Mouse (Mus musculus): ENCODE measurements around the gene Slc9a3r1. TPM values are rescaled to one million over a fixed set of nuclear protein-coding genes. Genes with fewer than 3 reads are reported as not detected.

Slc9a3r1 gene
- total and polyA plus RNA-seq, 2 experiments from 2014 or later = 48.5 to 73.9 TPM

DNA sequence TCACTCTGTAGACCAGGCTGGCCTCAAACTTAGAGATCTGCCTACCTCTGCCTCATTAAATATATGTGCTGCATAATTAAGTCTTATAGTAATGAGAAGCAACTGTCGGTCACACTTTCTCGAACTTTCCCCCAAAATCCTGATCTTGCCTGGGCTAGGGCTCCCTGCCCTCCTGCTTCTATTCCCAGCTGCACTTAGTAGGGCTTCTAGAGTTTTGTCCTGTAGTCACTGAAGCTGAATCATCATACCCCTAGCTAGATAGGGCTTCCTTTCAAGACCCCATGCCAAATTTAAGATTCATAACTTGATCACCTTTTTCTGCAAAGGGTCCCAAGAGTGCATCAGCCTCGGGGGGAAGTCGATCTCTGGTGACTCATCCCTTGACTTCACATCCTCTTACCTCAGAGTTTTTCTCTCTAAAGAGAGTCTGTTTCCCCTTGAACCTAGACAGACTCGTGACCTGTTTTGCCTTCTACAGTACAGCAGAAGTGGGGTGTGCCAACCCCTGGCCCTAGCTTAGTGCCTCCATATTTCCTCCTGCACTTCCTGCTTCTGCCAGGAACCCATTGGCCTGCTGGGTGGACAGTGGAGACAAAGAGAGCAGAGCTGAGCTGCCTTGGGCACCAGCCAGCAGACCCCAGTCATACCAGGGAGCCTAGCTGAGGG, 24.4 kb upstream of the Slc9a3r1 start:
- ATAC-seq = no peak
- H3K9me3 ChIP-seq (ENCODE audit: low read length) = no peaks in the 10 kb centered on the region
- no peak for DNase-seq
- H3K4me3 ChIP-seq (ENCODE audit: low read depth, low read length) = no peak overlapping the region
- no peak for TF ChIP-seq CTCF (IDR thresholded peaks at IDR 0.05; ENCODE audit: low read depth)
- no peak overlapping the region for H3K9ac ChIP-seq
- no peaks in the 10 kb centered on the region for H3K4me1 ChIP-seq (ENCODE audit: insufficient read depth)
- H3K4me2 ChIP-seq (ENCODE audit: low read depth) = no peak overlapping the region
- WGBS = 83% methylated on average over 5 of the region's 5 CpGs
- H3K27ac ChIP-seq (ENCODE audit: low read depth, low read length) = no peak overlapping the region
- no peaks in the 10 kb centered on the region for H3K36me3 ChIP-seq (ENCODE audit: insufficient read depth)
- H3K27me3 ChIP-seq (ENCODE audit: insufficient read depth, low read length) = peaks cover 4% of the 10 kb centered on the region; the same call in 1 of the 2 replicates

DNA sequence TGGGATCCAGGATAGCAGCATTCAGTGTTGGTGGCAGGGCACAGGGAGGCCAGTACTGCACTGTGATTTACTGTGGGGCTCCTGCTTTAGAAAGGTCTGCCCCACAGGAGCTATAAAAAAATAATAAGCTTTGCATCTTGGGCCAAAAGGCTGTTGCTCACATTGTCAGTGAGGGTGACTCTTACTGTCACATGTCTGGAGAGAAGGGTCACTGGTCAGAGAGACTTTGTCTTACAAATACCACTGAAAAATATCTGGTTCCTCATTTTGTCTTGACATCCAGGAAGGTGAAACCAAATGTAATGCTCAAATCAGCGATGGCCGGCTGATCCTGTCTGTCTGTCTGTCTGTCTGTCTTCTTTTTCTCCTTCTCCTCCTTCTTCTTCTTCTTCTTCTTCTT, 21.2 kb upstream of the Slc9a3r1 start:
- Histone ChIP-seq H3K4me1 (ENCODE audit: insufficient read depth) (no peaks in the 10 kb centered on the region), H3K9me3 (ENCODE audit: low read length) (no peaks in the 10 kb centered on the region), H3K27ac (ENCODE audit: low read depth, low read length) (no peak overlapping the region), H3K4me3 (ENCODE audit: low read depth, low read length) (no peak overlapping the region), H3K9ac (no peak overlapping the region), H3K36me3 (ENCODE audit: insufficient read depth) (no peaks in the 10 kb centered on the region), H3K4me2 (ENCODE audit: low read depth) (no peak overlapping the region), H3K27me3 (ENCODE audit: insufficient read depth, low read length) (peaks cover 4% of the 10 kb centered on the region; the same call in 1 of the 2 replicates)
- TF ChIP-seq CTCF (IDR thresholded peaks at IDR 0.05; ENCODE audit: low read depth) = no peak
- DNase-seq (no peak), ATAC-seq (no peak)
- WGBS = 85% methylated on average over 2 of the region's 2 CpGs

DNA sequence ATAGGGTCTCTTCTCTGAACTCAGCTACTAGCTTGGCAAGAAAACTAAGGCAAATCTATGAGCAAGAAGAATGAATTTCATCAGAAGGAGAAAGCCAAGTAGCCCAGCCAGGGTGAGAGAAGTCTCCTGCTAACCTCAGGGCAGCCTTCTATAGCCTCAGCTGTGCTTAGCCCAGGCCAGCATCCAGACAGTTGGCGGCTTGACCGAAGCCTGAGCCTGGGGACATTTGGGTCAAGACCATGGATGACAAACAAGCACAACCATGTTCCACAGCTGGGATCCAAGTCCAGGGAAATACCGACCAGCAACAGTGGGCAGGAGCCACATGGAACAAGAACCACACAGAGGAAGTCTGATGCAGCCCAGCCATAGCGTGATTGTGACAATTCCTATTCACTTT, 15.3 kb upstream of the Slc9a3r1 start:
- no peak for ATAC-seq

DNA sequence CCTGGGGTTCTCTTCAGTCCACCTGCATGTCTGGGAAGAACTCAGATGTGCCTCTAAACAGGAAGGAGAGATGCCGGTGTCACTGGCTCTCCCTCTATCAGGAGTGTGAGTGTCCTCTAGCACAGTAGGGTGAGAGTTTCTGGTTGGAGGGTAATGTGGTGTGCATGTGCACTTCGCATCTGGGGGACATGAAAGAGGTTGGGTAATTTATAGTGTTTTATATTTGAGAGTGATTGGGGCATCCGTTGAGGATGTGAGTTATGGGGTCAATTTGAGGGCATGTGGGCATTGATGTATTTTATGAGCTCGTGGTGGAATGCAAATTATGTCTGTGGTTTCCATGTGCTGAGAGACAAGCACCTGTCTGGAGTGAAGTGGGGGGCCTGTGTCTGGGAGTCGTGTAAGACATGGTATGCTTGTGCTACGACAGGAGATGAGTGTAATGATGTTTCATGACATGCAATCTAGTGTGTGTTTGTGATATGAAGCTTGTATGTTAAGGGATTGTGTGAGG, 12.3 kb upstream of the Slc9a3r1 start:
- TF ChIP-seq CTCF (IDR thresholded peaks at IDR 0.05; ENCODE audit: low read depth) = no peak
- 77% methylated on average over 6 of the region's 6 CpGs for WGBS
- H3K9ac ChIP-seq = no peak overlapping the region
- H3K27me3 ChIP-seq (ENCODE audit: insufficient read depth, low read length) = peaks cover 15% of the 10 kb centered on the region
- ATAC-seq (no peak), DNase-seq (no peak)
- no peaks in the 10 kb centered on the region for H3K36me3 ChIP-seq (ENCODE audit: insufficient read depth)
- no peaks in the 10 kb centered on the region for H3K4me1 ChIP-seq (ENCODE audit: insufficient read depth)
- no peaks in the 10 kb centered on the region for H3K9me3 ChIP-seq (ENCODE audit: low read length)
- no peak overlapping the region for H3K4me3 ChIP-seq (ENCODE audit: low read depth, low read length)
- H3K4me2 ChIP-seq (ENCODE audit: low read depth) = no peak overlapping the region
- H3K27ac ChIP-seq (ENCODE audit: low read depth, low read length) = no peak overlapping the region

More for the DNA sequence above, 15.3 kb upstream of the Slc9a3r1 start:
- no peak for TF ChIP-seq CTCF (IDR thresholded peaks at IDR 0.05; ENCODE audit: low read depth)
- no peaks in the 10 kb centered on the region for H3K36me3 ChIP-seq (ENCODE audit: insufficient read depth)
- no peak overlapping the region for H3K4me3 ChIP-seq (ENCODE audit: low read depth, low read length)
- H3K27me3 ChIP-seq (ENCODE audit: insufficient read depth, low read length) = peaks cover 2% of the 10 kb centered on the region
- 87% methylated on average over 4 of the region's 4 CpGs for WGBS
- no peak overlapping the region for H3K9ac ChIP-seq
- DNase-seq = no peak
- H3K4me2 ChIP-seq (ENCODE audit: low read depth) = no peak overlapping the region
- no peak overlapping the region for H3K27ac ChIP-seq (ENCODE audit: low read depth, low read length)
- H3K9me3 ChIP-seq (ENCODE audit: low read length) = no peaks in the 10 kb centered on the region
- no peaks in the 10 kb centered on the region for H3K4me1 ChIP-seq (ENCODE audit: insufficient read depth)

DNA sequence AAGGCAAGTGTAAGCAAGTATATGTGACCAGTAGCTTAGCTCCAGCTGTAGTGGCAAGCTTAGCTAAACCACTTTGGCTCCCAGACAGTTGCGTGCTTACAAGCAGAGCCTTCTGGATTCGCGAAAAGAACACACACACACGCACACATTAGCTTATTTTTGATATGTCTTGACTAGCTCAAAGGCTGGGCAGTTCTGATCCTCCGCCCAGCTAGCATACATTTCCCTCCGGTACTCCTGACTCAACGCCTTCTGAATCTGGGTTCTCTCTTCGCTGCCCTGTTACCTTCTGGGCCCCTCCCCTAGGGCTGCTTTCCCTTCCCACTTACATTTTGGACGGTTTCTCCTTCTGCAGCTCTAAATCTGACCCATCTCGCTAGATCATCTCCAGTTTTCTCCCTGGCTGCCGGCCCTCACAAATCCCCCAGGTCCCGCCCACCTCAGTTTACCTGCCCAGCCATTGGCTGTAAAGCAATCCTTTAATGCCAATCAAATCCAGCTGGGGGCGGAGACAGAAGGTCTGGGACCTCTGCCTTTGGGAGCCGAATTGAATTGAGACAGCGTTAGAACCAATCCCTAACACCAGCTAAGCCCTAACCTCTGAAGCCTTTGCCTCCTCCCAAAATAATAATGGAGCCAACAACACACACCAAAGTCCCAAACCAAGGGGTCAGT, 11.2 kb upstream of the Slc9a3r1 start:
- peak; percentile 79 for DNase-seq
- H3K9ac ChIP-seq = peak overlapping the region; percentile 46
- H3K4me3 ChIP-seq (ENCODE audit: low read depth, low read length) = peak overlapping the region; percentile 28
- peak overlapping the region; percentile 52 for H3K4me2 ChIP-seq (ENCODE audit: low read depth)
- no peak for TF ChIP-seq CTCF (IDR thresholded peaks at IDR 0.05; ENCODE audit: low read depth)
- H3K36me3 ChIP-seq (ENCODE audit: insufficient read depth) = no peaks in the 10 kb centered on the region
- H3K9me3 ChIP-seq (ENCODE audit: low read length) = no peaks in the 10 kb centered on the region
- WGBS = 2% methylated on average over 15 of the region's 15 CpGs
- no peaks in the 10 kb centered on the region for H3K4me1 ChIP-seq (ENCODE audit: insufficient read depth)
- peaks cover 15% of the 10 kb centered on the region for H3K27me3 ChIP-seq (ENCODE audit: insufficient read depth, low read length)
- peak; percentile 96 for ATAC-seq
- no peak overlapping the region for H3K27ac ChIP-seq (ENCODE audit: low read depth, low read length)

DNA sequence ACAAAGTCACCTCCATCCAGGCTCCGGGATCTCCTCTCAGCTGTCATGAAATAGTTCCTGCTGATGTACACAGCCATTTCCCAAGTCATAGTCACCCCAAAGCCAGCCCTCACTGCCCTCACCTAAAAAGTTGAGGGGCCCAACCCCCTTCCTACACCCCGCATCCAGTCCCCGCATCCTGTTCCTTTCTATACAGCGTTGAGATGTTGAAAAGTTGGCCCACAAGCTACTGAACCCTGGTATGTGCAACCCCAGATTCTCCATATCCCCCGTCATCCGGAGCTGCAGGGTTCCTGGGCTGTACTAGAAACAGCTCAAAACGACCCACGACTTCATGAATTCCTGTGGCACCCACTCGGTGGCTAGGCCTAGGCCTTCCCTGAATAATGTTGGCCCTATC, 10.1 kb upstream of the Slc9a3r1 start:
- Histone ChIP-seq H3K27ac (ENCODE audit: low read depth, low read length) (no peak overlapping the region), H3K4me2 (ENCODE audit: low read depth) (no peak overlapping the region), H3K4me1 (ENCODE audit: insufficient read depth) (no peaks in the 10 kb centered on the region), H3K36me3 (ENCODE audit: insufficient read depth) (no peaks in the 10 kb centered on the region), H3K9ac (no peak overlapping the region), H3K4me3 (ENCODE audit: low read depth, low read length) (no peak overlapping the region), H3K9me3 (ENCODE audit: low read length) (no peaks in the 10 kb centered on the region), H3K27me3 (ENCODE audit: insufficient read depth, low read length) (peaks cover 15% of the 10 kb centered on the region)
- TF ChIP-seq CTCF (IDR thresholded peaks at IDR 0.05; ENCODE audit: low read depth) = no peak
- DNase-seq (no peak), ATAC-seq (no peak)
- WGBS = 79% methylated on average over 9 of the region's 9 CpGs

DNA sequence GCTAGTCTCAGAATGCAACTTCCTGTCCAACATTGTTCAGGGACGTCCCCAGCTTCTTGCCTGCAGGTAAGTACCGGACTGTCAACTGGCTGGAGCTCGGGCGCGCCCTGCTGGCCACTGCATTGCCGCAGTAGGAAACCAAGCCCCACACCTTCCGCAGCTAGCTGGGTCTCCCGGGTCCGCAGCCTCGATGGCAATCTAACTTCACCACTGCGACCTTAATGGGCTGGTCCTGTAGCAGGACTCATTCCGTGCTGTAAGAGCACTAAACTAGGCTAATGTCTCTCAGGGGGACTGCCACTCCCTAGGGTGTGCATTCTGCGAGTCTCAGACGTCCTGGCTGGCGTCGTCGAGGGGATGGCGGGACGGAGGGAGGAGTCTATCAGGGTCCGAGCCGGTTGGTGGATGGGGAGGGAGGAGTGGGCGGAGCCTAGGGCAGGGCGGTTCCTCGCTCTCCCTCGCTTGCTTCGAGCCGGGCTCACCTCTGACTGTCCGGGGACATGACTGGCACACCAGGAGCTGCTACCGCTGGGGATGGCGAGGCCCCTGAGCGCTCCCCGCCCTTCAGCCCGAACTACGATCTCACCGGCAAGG, 9.3 kb upstream of the Slc9a3r1 start:
- H3K4me2 ChIP-seq (ENCODE audit: low read depth) = peak overlapping the region; percentile 36
- no peaks in the 10 kb centered on the region for H3K36me3 ChIP-seq (ENCODE audit: insufficient read depth)
- no peak overlapping the region for H3K27ac ChIP-seq (ENCODE audit: low read depth, low read length)
- peak overlapping the region; percentile 19 for H3K4me3 ChIP-seq (ENCODE audit: low read depth, low read length)
- H3K9ac ChIP-seq = no peak overlapping the region
- H3K27me3 ChIP-seq (ENCODE audit: insufficient read depth, low read length) = peaks cover 15% of the 10 kb centered on the region
- H3K4me1 ChIP-seq (ENCODE audit: insufficient read depth) = no peaks in the 10 kb centered on the region
- under 1% methylated on average over 30 of the region's 35 CpGs for WGBS
- DNase-seq (peak; percentile 54), ATAC-seq (peak; percentile 48)
- no peaks in the 10 kb centered on the region for H3K9me3 ChIP-seq (ENCODE audit: low read length)
- TF ChIP-seq CTCF (IDR thresholded peaks at IDR 0.05; ENCODE audit: low read depth) = peak; percentile 75

Measured in forebrain, postnatal 0 days (tissue).